Mouse (Mus musculus) kidney, postnatal 0 days (tissue): ENCODE results near the gene Epha2. TPM values are rescaled to one million over a fixed set of nuclear protein-coding genes. Genes with fewer than 3 reads are reported as not detected.

Experiments
- ATAC-seq: fragments of 200-750 bp; cut with Nextera tagmentation; replicated peaks from 2 replicates; pipeline ENCODE4 v1.8.0; 2017; ENCODE audit warnings: low read depth, moderate number of reproducible peaks, moderate TSS enrichment, moderate library complexity; ENCODE audit not compliant: low FRiP score
- DNase-seq: peaks from one replicate; pipeline ENCODE4 v3.0.0-alpha.2; 2016; ENCODE audit warnings: low spot score
- H3K27ac ChIP-seq: fragments of 300-500 bp; sonication (generic); 2 replicates; pipeline ENCODE4 v1.5.1; 2014; ENCODE audit warnings: mild to moderate bottlenecking
- H3K27me3 ChIP-seq: fragments of 300-500 bp; sonication (generic); 2 replicates; pipeline ENCODE4 v1.6.1; 2014; ENCODE audit warnings: low read length, mixed read lengths; ENCODE audit not compliant: insufficient read depth
- H3K36me3 ChIP-seq: fragments of 300-500 bp; sonication (generic); 2 replicates; pipeline ENCODE4 v1.6.1; 2014; ENCODE audit warnings: low read length, mixed read lengths; ENCODE audit not compliant: insufficient read depth
- H3K4me1 ChIP-seq: fragments of 300-500 bp; sonication (generic); replicated peaks from 2 replicates; pipeline ENCODE4 v1.6.1; 2014; ENCODE audit warnings: antibody characterized with exemption, low read length, mixed read lengths; ENCODE audit not compliant: insufficient read depth
- H3K4me2 ChIP-seq: fragments of 300-500 bp; sonication (generic); 2 replicates; pipeline ENCODE4 v1.6.1; 2014; ENCODE audit warnings: mild to moderate bottlenecking, low read length, moderate library complexity, mixed read lengths
- H3K4me3 ChIP-seq: fragments of 300-500 bp; sonication (generic); replicated peaks from 2 replicates; pipeline ENCODE4 v1.5.1; 2014; ENCODE audit warnings: low read depth, low read length
- H3K9ac ChIP-seq: fragments of 300-500 bp; sonication (generic); 2 replicates; pipeline ENCODE4 v1.6.1; 2014; ENCODE audit warnings: low read depth, low read length
- H3K9me3 ChIP-seq: fragments of 300-500 bp; sonication (generic); replicated peaks from 2 replicates; pipeline ENCODE4 v1.6.1; 2016; ENCODE audit warnings: low read length, inconsistent platforms, mixed read lengths
- CTCF ChIP-seq: IDR thresholded peaks from 2 replicates; pipeline ENCODE4 v1.5.1; 2016; ENCODE audit warnings: antibody characterized with exemption, low read depth, mild to moderate bottlenecking, moderate library complexity
- WGBS: fragments of 180-500 bp; shearing (Covaris S2); extraction: QIAGEN DNeasy Blood & Tissue Kit; methylation state at CpG from one replicate; pipeline ENCODE4 v1.1.7; 2014; 5-methylcytosine and 5-hydroxymethylcytosine counted together
- polyA plus RNA-seq: library from polyadenylated mRNA; unstranded; fragments of >200 nt; fragmentation: Nextera tagmentation; extraction: Ambion mirVana; gene quantifications from 2 replicates; pipeline ENCODE4 v1.2.1, GENCODE M21; 2015

Epha2 gene
- polyA plus RNA-seq, 1 experiment from 2014 or later: 5.6 TPM

DNA sequence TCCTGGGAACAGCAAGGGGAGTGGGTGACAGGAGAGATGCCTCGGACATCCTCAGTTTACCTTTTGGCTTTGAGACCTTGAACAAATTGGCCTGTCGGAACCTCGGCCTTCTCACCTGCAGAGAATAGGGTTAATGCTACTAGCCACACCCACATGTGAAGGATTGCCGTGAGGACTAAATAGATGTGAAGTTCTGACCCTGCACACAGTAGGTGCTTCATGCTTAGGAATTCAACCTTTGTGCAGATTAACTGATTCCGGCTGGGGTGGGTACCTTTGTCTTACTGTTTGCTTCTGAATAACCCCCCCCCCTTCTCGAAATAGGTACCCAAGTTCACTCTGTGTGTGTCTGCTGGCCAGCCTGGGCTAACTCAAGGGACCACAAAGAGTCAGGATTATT is 13.7 kb downstream of the Epha2 start:
- 88% methylated on average over 6 of the region's 6 CpGs for WGBS
- Histone ChIP-seq H3K9me3 (no peaks in the 10 kb centered on the region), H3K9ac (no peak overlapping the region), H3K4me2 (no peak overlapping the region), H3K36me3 (peaks cover 24% of the 10 kb centered on the region), H3K4me3 (no peak overlapping the region), H3K27me3 (no peaks in the 10 kb centered on the region), H3K27ac (0 out of 2 replicates have a peak overlapping the region, but pooled peaks have one; percentile 13), H3K4me1 (peaks cover 38% of the 10 kb centered on the region)
- TF ChIP-seq CTCF: no peak
- DNase-seq (no peak), ATAC-seq (no peak)

DNA sequence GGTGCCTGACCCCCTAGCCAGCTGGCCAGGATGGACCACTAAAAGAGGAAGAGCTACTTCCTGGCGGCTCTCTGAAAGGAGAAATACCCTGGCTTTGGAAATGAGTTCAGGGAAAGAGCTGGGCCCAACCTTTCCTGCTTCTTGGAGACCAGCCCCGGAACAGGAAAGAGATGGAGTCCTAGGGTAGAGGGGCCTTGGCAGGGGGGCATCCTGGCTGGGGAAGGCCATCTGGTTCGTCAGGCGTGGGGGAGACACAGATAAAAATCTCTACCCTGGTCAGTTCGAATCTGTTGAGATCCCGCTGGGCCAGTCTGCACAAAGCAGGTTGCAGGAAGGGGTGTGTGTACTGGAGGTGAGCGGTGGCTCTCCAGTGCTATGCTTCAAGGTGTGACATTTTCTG is 15.0 kb downstream of the Epha2 start:
- H3K9me3 ChIP-seq: no peaks in the 10 kb centered on the region
- no peak overlapping the region for H3K4me3 ChIP-seq
- no peak for TF ChIP-seq CTCF
- H3K27me3 ChIP-seq: no peaks in the 10 kb centered on the region
- peaks cover 24% of the 10 kb centered on the region for H3K36me3 ChIP-seq
- 45% methylated on average over 7 of the region's 7 CpGs for WGBS
- H3K27ac ChIP-seq: peak overlapping the region; percentile 42; the same call in 1 of the 2 replicates
- DNase-seq (no peak), ATAC-seq (no peak)
- H3K9ac ChIP-seq: no peak overlapping the region
- peaks cover 25% of the 10 kb centered on the region for H3K4me1 ChIP-seq
- H3K4me2 ChIP-seq: no peak overlapping the region

DNA sequence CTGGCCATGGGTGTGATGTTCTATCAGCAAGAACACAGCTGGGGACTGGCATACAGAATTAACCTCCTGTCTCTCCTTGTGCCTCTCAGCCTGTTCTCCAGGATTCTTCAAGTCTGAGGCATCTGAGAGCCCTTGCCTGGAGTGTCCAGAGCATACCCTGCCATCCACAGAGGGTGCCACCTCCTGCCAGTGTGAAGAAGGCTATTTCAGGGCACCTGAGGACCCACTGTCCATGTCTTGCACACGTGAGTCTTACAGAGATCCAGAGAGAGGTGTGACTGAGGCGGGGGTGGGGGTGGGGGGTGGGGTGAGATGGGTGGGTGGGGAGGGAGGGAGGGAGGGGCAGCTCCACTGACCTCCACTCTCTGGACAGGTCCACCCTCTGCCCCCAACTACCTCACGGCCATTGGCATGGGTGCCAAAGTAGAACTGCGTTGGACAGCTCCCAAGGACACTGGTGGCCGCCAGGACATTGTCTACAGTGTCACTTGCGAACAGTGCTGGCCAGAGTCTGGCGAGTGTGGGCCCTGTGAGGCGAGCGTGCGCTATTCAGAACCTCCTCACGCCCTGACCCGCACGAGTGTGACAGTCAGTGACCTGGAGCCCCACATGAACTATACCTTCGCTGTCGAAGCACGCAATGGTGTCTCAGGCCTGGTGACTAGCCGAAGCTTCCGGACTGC is 15.6 kb downstream of the Epha2 start:
- H3K27ac ChIP-seq: no peak overlapping the region
- WGBS: 82% methylated on average over 18 of the region's 18 CpGs
- TF ChIP-seq CTCF: no peak

DNA sequence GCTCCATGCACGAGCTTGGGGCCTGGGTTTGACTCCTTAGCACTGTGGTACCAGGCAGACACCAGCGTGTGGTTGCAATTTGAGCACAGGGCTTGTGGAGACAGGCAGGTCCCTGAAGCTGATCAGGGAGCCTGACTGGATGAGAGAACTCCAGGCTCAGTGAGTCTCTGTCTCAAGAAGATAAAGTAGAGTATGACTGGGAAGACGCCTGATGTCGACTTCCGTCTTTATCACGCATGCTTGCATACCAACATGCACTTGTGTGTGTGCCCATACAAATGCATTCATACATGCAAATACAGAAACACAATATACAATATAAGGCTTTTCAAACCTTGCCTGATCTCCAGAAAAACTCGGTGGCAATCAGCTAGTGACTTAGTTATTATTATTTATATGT is 16.9 kb downstream of the Epha2 start:
- Histone ChIP-seq H3K36me3 (peaks cover 42% of the 10 kb centered on the region), H3K4me2 (no peak overlapping the region), H3K9ac (no peak overlapping the region), H3K27me3 (no peaks in the 10 kb centered on the region), H3K4me1 (0 out of 2 replicates have a peak, but pooled peaks cover 7% of the 10 kb centered on the region), H3K27ac (no peak overlapping the region), H3K4me3 (no peak overlapping the region), H3K9me3 (no peaks in the 10 kb centered on the region)
- TF ChIP-seq CTCF: no peak
- ATAC-seq (no peak), DNase-seq (no peak)
- 87% methylated on average over 7 of the region's 7 CpGs for WGBS

More for the DNA sequence above, 15.6 kb downstream of the Epha2 start:
- DNase-seq (no peak), ATAC-seq (no peak)
- H3K27me3 ChIP-seq: no peaks in the 10 kb centered on the region
- peaks cover 19% of the 10 kb centered on the region for H3K4me1 ChIP-seq
- H3K4me3 ChIP-seq: no peak overlapping the region
- peaks cover 29% of the 10 kb centered on the region for H3K36me3 ChIP-seq
- H3K9me3 ChIP-seq: no peaks in the 10 kb centered on the region
- no peak overlapping the region for H3K4me2 ChIP-seq
- no peak overlapping the region for H3K9ac ChIP-seq

DNA sequence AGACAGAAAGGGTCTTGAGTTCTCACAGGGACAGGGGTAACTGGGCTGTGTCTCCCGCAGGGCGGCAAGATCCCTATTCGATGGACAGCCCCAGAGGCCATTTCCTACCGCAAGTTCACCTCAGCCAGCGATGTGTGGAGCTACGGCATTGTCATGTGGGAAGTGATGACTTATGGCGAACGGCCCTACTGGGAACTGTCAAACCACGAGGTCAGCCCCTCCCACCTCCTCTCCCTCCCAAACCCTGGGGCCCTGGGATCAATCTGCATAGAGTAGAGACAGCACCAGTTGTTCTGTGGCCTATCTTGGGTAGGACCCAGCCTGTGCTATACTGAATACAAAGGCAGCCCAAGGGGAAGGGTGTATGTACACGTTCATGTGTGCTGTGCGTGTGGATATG is 21.5 kb downstream of the Epha2 start:
- no peak for TF ChIP-seq CTCF
- no peaks in the 10 kb centered on the region for H3K9me3 ChIP-seq
- no peak overlapping the region for H3K4me3 ChIP-seq
- no peak overlapping the region for H3K9ac ChIP-seq
- no peak overlapping the region for H3K27ac ChIP-seq
- DNase-seq: no peak
- H3K4me1 ChIP-seq: no peaks in the 10 kb centered on the region
- peaks cover 48% of the 10 kb centered on the region for H3K36me3 ChIP-seq
- WGBS: 68% methylated on average over 11 of the region's 11 CpGs
- ATAC-seq: no peak
- H3K4me2 ChIP-seq: no peak overlapping the region
- H3K27me3 ChIP-seq: no peaks in the 10 kb centered on the region

DNA sequence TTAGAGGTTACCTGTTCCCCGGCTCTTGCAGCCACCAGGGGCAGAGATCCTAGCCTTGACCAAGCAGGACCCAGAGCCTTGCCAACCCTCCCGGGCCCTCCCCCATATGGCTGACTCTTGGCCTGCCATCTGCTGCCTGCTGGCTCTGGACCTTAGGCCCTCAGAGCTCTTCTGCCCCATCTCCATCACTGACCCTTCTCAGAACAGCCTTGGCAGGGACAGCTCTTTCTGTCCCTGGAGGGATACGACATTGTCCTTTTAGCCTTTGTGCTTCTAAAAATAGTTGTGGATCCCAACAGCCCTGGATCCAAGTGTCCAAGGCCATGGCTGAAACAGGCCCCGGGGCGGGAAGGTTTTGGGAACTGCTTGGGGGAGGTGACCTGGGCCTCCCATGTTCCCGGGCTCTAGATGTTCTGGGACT is 23.7 kb downstream of the Epha2 start:
- H3K4me3 ChIP-seq: no peak overlapping the region
- no peaks in the 10 kb centered on the region for H3K4me1 ChIP-seq
- no peaks in the 10 kb centered on the region for H3K27me3 ChIP-seq
- no peak overlapping the region for H3K4me2 ChIP-seq
- peak overlapping the region; percentile 58; the same call in 1 of the 2 replicates for H3K27ac ChIP-seq
- H3K36me3 ChIP-seq: peaks cover 36% of the 10 kb centered on the region
- TF ChIP-seq CTCF: no peak
- WGBS: 76% methylated on average over 6 of the region's 6 CpGs
- DNase-seq (no peak), ATAC-seq (no peak)
- H3K9ac ChIP-seq: no peak overlapping the region
- no peaks in the 10 kb centered on the region for H3K9me3 ChIP-seq
